Mouse (Mus musculus) inflammation-experienced regulatory T-cells, adult 6 months (primary cell): Measurements from ENCODE around the gene Arfip2. TPM values are rescaled to one million over a fixed set of nuclear protein-coding genes. Genes with fewer than 3 reads are reported as not detected.

ENCODE experiments used
- ATAC-seq: one replicate; pipeline ENCODE4 v1.8.0; 2017
- polyA plus RNA-seq, 3 experiments: library from polyadenylated mRNA; unstranded; fragments of 100-300 nt; shearing (Covaris generic); gene quantifications; one replicate each; pipeline ENCODE4 v1.2.1; 2017

Gene Arfip2
- 10 to 100 TPM; 10.3 to 12.8 (median 12.2) TPM for polyA plus RNA-seq

DNA sequence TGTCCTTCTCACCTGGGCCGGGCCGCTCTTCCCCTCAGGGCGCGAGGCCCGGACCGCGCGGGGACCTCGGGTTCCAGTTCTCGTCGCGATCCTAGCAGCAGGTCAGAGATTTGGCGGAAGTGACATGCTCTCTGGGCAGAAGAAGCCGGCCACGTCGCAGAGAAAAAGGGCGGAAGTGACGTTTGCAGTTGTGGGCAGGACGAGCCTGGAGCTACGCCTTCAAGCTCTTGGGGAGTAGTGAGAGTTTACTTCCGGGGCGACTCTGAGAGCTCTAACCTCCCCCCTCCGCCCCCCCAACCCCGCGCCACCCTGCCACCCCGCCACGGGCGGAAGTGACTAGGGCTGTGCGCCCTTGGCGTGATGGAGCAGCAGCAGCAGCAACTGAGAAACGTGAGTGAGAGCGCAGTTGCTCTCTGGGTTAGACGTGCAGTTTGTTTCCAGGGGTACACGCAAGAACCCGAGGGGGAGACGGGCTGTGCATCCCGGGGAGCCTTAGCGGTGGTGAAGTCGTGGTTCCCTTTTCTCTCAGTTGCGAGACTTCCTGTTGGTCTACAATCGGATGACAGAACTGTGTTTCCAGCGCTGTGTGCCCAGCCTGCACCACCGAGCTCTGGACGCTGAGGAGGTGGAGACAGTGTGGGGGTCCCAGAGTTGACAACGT, at the start of gene Arfip2, which contains the start of gene Gm45799:
Gene Arfip2 (minus strand): TSS at position 184 of the 661 bp plus-strand sequence.
Gene Gm45799 (plus strand): TSS at position 320 of the 661 bp plus-strand sequence.
- peak; percentile 95 for ATAC-seq

DNA sequence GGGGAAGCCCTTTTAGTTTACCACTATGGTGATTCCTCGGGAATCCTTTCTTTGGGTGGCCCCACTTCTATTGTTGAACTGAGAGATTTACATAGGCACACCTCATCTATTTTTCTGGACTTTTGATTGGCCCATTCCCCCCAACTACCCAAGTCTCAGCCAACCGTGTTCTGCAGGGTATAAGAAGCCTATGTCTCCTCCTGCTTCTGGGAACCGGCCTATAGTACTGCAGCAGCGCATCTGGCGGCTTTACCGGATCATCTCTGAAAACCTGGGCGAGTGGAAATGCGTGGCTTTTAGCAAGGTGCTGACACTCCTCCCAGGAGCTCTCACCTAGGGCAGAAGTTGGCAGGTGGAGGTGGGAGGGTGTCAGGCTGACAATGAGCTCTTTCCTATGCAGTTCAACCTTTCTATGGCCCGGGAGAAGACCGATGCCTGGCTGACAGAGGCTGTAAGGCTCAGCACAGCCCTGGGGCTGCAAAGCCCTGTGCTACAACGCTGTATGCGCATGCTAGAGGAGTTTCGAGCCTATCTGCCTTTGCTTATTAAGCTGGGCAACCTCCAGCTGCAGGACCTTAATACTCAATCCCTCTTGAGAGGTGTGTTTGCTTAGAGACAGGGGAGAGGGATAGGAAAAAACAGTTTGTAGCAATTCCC, 45.5 kb upstream of the Arfip2 start:
- ATAC-seq = no peak

GRCm38 (mm10) chr7:105650639-105651435, 10.6 kb upstream of the Arfip2 start, which contains the start of gene Dnhd1:
Gene Dnhd1 (plus strand): TSS chr7:105650827.
- ATAC-seq = peak; percentile 92

GRCm38 (mm10) chr7:105641936-105642335, 1.7 kb upstream of the Arfip2 start:
- ATAC-seq = no peak

DNA sequence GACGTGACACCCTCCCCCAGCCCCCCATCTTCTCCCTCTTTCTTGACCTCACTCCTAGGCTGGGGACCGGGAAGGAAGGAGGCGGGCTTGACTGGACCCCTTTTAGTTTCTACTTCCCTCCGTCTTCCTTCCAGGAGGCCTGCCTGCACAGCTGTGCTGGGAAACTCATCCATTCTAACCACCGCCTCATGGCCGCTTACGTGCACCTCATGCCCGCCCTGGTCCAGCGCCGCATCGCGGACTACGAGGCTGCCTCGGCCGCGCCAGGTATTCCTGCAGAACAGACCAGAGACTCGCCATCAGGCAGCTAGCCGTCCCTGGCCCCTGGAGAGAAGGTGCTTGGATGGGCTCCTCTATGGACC, 659 bp upstream of the Arfip2 start:
- peak; percentile 4 for ATAC-seq

DNA sequence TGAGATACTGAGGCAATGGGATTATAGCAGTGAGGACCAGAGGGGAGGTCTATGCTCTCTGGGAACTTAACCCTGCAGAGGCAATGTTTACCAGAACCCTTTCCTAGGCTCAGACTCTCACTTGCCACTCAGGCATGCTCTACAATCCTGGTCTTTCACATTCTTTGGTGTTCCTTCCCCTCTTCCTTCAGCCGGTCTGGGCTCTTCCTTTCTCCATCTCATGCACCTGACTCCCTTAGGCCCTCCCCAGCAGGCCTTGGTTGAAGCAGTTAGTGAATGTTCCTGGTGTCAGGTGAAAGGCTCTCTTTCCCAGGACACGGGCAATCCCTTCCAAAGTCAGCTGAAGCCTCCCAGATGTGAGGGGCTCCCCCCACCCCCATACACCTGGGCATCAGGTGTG, 460 bp downstream of the Arfip2 start, which contains the start of gene Timm10b:
Gene Timm10b (plus strand): TSS at position 301 of the 400 bp plus-strand sequence.
- ATAC-seq = no peak

GRCm38 (mm10) chr7:105639304-105639703, 912 bp downstream of the Arfip2 start:
- no peak for ATAC-seq

DNA sequence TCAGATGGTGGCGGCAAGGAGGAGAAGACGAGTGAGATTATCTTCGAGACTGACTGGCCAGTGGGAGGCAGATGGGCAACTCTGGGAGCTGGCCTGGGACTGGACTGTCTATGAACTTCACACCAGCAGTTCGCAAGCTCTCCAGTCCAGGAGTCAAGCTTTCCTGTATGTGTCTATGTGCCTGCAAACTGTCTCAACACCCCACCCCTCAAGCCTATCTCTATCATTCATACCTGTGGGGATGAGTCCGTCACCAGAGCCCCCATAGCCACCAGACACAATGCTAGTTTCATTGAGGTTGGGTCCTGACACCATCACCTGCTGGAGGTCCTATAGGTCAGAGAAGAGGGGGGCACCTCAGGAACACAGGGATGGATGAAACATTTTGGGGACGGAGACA, 1.4 kb downstream of the Arfip2 start:
- ATAC-seq = no peak

GRCm38 (mm10) chr7:105635726-105636125, 4.5 kb downstream of the Arfip2 start:
- no peak for ATAC-seq

GRCm38 (mm10) chr7:105634272-105634920, 5.8 kb downstream of the Arfip2 start:
- ATAC-seq = no peak

GRCm38 (mm10) chr7:105633801-105634135, 6.4 kb downstream of the Arfip2 start:
- ATAC-seq = no peak

- peak; percentile 77 for ATAC-seq
Observed at GRCm38 (mm10) chr7:105633127-105633800, 7.0 kb downstream of the Arfip2 start, which contains the start of gene Trim3. Gene Trim3 (minus strand): TSS chr7:105633571.

DNA sequence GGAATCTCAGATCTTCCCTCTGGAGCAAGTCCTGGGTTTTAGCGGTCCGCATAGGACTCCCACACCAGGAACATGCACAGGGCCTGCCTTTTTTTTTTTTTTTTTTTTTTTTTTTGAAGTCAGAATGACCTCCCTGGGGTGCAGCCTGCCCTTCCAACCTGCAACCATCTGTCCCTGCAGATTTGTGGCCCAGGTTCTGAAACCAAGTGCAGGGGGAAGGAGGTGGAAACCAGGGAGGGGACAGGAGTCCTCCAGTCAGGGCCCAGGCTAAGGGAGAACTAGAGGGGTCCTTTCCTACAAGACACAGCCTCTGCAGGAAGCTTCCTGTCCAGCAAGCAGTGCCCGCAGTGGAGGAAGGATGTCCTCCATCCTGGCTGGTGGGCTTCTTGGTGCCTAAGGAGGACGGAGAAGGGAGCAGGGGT, 7.7 kb downstream of the Arfip2 start:
- no peak for ATAC-seq

GRCm38 (mm10) chr7:105628633-105629032, 11.6 kb downstream of the Arfip2 start:
- ATAC-seq = no peak

DNA sequence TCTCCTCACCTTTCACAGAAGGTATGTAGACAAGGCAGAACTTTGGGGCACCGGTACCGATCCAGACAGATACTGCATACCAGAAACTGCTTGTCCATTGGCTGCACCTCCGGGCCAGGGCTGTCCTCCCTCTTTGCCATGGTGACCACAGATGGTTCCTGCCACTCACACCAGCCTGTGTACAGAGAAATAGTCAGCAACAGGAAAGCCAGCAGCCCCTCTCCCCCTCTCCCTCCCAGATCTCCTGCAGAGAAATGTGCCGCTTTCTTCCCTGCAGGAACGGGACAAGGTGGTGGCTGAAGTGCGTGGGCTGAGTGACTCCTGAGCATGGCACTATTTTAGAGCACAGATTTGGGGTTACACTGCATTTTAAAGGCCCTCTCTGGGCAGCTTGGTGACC, 14.8 kb downstream of the Arfip2 start:
- no peak for ATAC-seq

GRCm38 (mm10) chr7:105621646-105622292, 18.4 kb downstream of the Arfip2 start:
- ATAC-seq = no peak

DNA sequence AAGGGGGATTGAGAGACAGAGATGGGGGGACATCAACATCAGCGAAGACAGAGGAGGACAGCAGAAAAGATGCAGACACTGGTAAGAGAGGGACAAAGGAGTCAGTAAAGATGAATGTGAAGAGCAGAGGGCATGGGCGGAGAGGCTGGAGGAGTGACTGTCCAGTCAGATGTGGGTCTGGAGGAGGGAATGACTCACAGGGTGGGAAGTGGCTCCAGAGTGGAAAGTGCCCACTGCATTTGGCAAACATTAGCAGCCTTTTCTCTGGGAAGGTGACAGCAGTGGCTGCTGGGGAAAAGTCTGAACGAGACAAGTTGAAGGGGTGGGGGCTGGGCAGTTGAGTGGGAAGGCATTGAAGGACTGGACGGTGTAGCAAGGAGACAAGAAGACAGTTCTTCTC, 19.2 kb downstream of the Arfip2 start:
- no peak for ATAC-seq

- ATAC-seq = no peak
Observed at GRCm38 (mm10) chr7:105619701-105620100, 20.5 kb downstream of the Arfip2 start.

DNA sequence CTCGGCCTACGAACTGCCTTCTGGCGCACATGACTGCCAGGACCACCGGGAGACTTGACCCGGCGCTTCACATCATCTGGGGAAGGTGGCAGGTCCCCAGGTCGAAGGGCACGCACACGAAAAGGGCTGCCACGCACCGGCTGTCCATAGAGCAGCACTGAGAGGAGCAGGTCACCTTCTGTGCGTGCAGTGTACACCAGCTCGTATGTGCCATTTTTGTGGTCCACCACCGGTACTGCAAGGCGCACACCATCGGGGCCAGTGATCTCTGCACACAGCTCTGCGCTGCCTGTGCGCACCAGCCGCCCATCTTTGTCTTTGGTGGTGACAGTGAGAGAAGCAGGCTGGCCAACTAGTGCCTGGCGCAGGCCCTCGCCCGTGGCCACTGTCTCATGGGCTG, 22.4 kb downstream of the Arfip2 start:
- ATAC-seq = no peak

DNA sequence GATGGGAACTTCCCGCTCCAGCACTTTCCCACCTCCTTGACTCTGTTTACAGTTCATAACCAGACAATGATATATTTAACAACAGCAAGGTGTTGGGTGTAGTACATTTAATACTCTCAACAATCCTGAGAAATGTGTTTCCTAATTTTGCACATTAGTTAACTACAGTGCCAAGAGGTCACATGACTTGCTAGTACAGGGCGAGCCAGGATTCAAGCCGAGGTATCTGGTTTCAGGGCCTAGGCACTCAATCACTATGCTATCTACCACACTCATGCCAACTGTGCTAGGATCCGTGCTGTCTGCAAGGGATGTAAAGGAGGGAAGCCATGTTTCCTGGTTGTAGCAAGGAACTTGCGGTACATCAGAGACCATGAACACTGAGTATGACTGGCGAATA, 23.7 kb downstream of the Arfip2 start:
- ATAC-seq = no peak

- ATAC-seq = no peak
Observed at GRCm38 (mm10) chr7:105615720-105616119, 24.5 kb downstream of the Arfip2 start.

GRCm38 (mm10) chr7:105614400-105614799, 25.8 kb downstream of the Arfip2 start:
- ATAC-seq = no peak
